Mouse (Mus musculus): ENCODE data around the gene Avpr2.

GRCm38 (mm10) chrX:73881463-73881862 is 10.4 kb upstream of the Avpr2 start:
- TF ChIP-seq CTCF (IDR thresholded peaks at IDR 0.05; ENCODE audit: control insufficient read depth, insufficient read depth, insufficient replicate concordance, low read depth, low read length) (no peak), POLR2A (IDR thresholded peaks at IDR 0.05; ENCODE audit: control insufficient read depth, low read depth, low read length) (no peak)

Measured in testis, adult 2 months (tissue).